Mouse (Mus musculus) heart, adult 9 months (tissue): Measurements from ENCODE around the gene Irx2.
A peak's percentile ranks its signal among the peaks of the same experiment; 100 is the strongest.

Experiments used
- DNase-seq, 2 experiments: peaks; one replicate each; pipeline ENCODE4 v3.0.0; 2022; ENCODE audit warnings: low spot score in 2 of 2

Gene Irx2

DNA sequence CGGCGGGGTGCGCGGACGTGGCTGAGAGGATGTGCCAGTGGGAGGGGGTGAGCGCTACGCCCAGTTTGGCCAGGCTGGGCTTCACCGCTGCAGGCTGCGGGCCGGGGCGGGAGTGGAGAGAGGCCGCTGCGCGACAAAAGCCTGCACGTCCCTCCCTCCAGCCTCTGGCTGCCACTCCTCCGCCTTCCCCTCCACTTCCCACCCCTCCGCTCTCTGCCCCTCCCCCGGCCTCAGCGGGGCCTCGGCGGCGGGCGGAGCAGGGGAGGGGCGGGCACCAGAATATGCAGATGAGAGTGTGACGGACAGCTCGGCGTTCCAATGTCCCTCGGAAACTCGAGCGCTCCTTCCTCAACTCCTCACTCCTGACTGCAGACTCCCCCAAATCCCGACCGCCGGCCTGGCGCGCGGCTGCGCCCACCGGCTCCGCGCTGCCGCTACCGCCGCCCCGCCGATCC is at the start of gene Irx2:
Gene Irx2, plus strand, starts transcription at position 359 of the 455 bp plus-strand sequence.
- DNase-seq, result peak; percentile 69 to 76

DNA sequence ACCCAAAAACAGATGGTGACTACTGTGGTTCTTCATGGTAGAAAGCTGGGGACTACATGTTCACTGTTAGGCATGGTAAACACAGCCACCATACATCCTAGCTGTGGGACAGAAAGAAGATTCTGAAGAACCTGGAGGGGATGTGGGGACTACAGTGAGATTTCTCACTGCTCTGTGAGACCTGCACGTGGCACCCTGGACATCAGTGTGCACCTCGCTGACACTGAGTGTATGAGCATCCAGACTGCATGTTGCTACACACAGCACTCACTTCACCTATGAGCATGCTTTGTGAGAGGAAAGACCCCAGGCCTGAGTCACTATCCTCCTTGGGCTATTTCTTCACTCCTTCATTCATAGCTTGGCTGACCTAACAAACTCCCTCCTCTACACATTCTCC is 47.3 kb upstream of the Irx2 start:
- no peak for DNase-seq

DNA sequence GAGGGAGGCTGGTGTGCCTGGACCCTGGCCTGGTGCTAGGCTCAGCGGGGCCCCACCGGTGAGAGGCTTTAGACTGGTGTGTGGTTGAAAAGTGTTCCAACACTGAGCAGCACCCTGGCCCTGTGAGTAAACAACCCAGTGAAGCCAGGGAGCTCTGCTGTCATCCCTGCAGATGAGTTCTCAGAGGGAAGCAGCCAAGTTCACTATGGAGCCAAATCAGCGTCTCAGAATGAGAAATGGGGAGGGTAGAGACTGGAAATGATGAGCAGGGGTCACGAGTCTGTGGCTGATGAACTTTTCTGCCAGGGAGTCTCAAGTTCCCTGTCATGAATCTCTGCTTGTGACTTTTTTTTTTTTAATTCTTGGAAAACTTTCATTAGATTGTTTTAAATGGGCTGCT is 36.1 kb upstream of the Irx2 start:
- no peak for DNase-seq

- no peak for DNase-seq
These were observed 35.3 kb upstream of the Irx2 start for GRCm38 (mm10) chr13:72593310-72593709.

- DNase-seq, result no peak
These were observed 34.9 kb upstream of the Irx2 start for GRCm38 (mm10) chr13:72593710-72594111.

DNA sequence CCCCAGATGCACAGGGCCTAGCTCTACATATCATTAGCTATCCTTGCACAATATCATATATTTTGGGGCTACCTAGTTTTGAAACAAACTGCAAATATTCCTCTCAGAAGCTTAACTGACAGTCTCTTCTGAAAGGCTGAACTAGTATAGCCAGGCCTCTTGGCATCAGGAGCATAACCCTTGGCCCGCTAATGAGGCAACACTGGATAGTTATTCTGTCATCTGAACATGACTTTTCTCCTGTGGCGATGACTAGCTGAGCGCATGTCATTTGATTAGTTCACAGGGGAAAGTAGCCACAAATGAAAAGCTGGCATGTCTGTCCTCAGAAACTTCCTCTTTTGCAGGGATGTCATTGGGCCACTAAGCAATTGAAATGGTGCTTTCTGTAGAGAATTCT is 29.4 kb upstream of the Irx2 start:
- no peak for DNase-seq

DNA sequence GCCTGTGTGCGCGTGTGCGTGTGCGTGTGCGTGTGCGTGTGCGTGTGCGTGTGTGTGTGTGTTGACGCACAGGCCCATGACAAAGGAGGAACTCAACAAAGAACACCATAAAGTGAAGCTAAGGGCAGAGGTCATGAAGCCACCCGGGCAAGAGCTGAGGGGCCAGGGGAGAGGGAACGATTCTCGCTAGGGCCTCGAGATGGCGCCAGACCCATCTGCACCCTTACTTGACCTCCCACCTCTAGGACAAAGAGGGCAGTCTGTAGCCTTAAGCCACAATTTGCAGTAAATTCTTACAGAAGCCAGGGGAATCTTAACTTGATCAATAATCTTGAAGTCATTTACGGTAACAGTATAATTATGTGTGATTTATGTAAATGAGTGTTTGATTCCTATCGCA is 19.9 kb upstream of the Irx2 start:
- no peak for DNase-seq

- DNase-seq, result no peak
These were observed 18.3 kb upstream of the Irx2 start for GRCm38 (mm10) chr13:72610277-72610676.

GRCm38 (mm10) chr13:72623926-72624846 is 4.4 kb upstream of the Irx2 start:
- DNase-seq, result no peak

DNA sequence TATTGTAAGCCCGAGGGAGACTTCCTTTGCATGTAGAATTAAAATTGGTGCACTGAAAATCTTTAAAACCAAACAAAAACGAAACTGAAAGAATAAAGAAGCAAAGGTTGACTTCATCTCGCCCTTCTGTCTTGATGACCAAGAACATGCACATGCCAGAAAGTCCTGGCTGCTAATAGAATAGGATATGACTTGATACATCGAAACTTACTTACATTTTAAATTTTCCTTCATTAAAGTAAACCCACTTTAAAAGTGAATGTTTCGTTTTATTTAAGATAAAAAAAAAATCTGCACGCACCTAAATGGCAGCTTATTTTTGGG is 3.8 kb upstream of the Irx2 start:
- DNase-seq, result no peak

- no peak for DNase-seq
These were observed 3.2 kb upstream of the Irx2 start for GRCm38 (mm10) chr13:72625236-72625950.

GRCm38 (mm10) chr13:72627391-72628321 is 964 bp upstream of the Irx2 start:
- no peak for DNase-seq

GRCm38 (mm10) chr13:72628935-72629631 is 463 bp downstream of the Irx2 start:
- DNase-seq, result no peak

DNA sequence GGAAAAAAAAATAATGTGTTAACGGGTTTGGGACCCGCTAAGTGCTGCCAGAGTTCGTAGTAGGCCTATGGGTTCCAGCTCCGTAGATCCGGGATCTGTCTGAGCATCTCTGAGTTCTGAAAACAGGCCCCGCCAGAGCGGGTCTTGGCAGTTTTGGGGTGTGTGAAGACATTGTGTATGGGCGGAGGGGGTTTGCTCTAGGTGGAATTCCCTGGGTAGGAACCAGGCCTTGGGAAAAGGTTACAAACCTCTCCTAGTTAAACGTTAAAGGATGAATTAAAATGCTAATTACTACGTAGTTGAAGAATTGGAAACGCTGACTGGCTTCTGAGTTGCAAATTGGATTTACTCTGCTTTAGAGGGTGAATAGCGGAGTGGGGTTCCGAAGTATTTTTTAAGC is 1.2 kb downstream of the Irx2 start:
- no peak for DNase-seq

GRCm38 (mm10) chr13:72630501-72631372 is 2.1 kb downstream of the Irx2 start:
- no peak for DNase-seq

DNA sequence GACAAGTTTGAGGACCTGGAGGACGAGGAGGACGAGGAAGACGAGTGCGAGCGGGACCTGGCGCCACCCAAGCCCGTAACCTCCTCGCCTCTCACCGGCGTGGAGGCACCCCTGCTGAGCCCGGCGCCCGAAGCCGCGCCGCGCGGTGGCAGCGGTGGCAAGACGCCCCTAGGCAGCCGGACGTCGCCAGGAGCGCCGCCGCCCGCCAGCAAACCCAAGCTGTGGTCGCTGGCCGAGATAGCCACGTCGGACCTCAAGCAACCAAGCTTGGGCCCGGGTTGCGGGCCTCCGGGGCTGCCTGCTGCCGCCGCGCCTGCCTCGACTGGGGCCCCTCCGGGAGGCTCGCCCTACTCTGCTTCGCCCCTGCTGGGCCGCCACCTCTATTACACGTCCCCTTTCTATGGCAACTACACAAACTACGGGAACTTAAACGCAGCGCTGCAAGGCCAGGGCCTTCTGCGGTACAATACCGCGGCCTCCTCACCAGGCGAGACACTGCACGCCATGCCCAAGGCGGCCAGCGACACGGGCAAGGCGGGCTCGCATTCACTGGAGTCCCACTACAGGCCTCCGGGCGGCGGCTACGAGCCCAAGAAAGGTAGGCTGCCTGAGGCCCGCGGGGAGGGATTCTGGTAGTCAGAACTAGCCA is 2.9 kb downstream of the Irx2 start:
- DNase-seq, result no peak

DNA sequence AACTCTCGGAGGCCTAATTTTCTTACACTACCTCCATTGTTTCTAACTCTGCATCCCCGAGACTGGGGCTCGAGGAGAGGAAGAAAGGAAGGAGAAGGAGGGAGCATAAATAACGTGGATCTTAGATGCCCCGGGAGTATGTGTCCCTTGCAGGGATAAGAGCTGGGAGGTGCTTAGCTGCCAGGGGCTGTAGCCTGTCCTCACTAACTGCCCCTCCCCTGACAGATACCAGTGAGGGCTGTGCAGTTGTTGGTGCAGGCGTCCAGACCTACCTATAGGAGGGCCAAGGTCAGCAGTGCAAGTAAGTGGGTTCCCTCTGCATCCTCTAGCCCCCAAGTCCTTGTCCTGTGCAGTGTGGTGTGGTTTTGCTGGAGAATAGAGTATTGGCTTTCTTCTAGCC is 3.7 kb downstream of the Irx2 start:
- DNase-seq, result no peak

GRCm38 (mm10) chr13:72633097-72633496 is 4.5 kb downstream of the Irx2 start:
- no peak for DNase-seq

- no peak for DNase-seq
These were observed 6.2 kb downstream of the Irx2 start for GRCm38 (mm10) chr13:72634752-72635315.
